ENCODE assay signal across 24 mouse cellular contexts in the genomic region with DNA sequence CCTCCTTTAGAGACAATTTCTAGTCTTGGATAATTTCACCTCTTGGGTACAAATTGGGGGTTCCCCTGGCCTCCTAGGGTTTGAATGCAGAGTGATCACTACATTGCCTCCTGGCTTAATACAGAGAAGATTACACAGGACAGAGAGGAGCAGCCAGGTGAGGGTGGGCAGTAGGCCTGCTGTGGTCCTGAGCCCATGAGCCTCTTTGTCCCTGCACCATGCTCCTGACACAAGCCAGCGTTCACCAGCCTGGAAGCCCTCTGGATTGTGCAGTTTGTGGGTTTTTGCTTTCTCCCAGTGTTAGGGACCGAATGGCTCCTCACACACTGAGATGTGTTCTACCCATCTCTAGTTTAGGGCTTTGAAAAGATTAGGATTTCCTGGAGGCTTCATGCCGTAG. TPM values are rescaled to one million over a fixed set of nuclear protein-coding genes. Genes with fewer than 3 reads are reported as not detected.
DNase-seq lines count a peak whose midpoint lies in the region; ATAC-seq lines count a peak whose summit lies in the region.
"Had no signal": no experiment of that assay in that cellular context is flagged by ENCODE, and none has a peak within 500 bp of the region (broad histone marks: within the 10 kb centered on the region; RNA-seq: fewer than 3 reads in every experiment).

No protein-coding gene starts in this region.

- H3K4me1 ChIP-seq in erythroblast, embryonic 14.5 days (ENCODE audit: control insufficient read depth) = peaks cover 84% of the 10 kb centered on the region
- peaks cover 16% of the 10 kb centered on the region; the same call in 1 of the 2 replicates for H3K4me1 ChIP-seq in lung, embryonic 16.5 days (replicated peaks; ENCODE audit: control insufficient read depth, insufficient read depth, low read length)
- peaks cover 10% of the 10 kb centered on the region for H3K4me1 ChIP-seq in brown adipose tissue, adult 24 weeks (ENCODE audit: control insufficient read depth, insufficient read depth, insufficient read length, low read length)
- H3K4me1 ChIP-seq in liver, embryonic 16.5 days (ENCODE audit: control insufficient read depth, low read depth, low read length) = peaks cover 69% of the 10 kb centered on the region
- peaks cover 17% of the 10 kb centered on the region for H3K4me1 ChIP-seq in forebrain, embryonic 10.5 days

- WGBS in lung, embryonic 16.5 days = 83% methylated on average over 3 of the region's 3 CpGs
- WGBS in liver, embryonic 16.5 days (ENCODE audit: insufficient replicate concordance) = 52% methylated on average over 3 of the region's 3 CpGs
- 87% methylated on average over 3 of the region's 3 CpGs for WGBS in forebrain, embryonic 10.5 days

- peak overlapping the region; percentile 57 for H3K4me3 ChIP-seq in erythroblast, embryonic 14.5 days (replicated peaks)
- no peak overlapping the region for H3K4me3 ChIP-seq in lung, embryonic 16.5 days (ENCODE audit: low read length)
- no peak overlapping the region for H3K4me3 ChIP-seq in brown adipose tissue, adult 24 weeks (ENCODE audit: insufficient read depth, low read depth, low read length)
- H3K4me3 ChIP-seq in liver, embryonic 16.5 days (ENCODE audit: low read depth, low read length) = peak overlapping the region; percentile 41
- no peak overlapping the region for H3K4me3 ChIP-seq in forebrain, embryonic 10.5 days
- H3K4me3 ChIP-seq: gastrocnemius, adult 2 months; left cerebral cortex, adult 2 months; limb, embryonic 12.5 days; midbrain, embryonic 10.5 days; midbrain, embryonic 15.5 days had no signal

- ATAC-seq in erythroblast, adult 5-6 weeks (replicated peaks; ENCODE audit: low FRiP score, poor library complexity, severe bottlenecking) = no peak
- ATAC-seq in lung, embryonic 16.5 days (ENCODE audit: low read depth) = no peak
- peak; percentile 1; the same call in 1 of the 2 replicates for ATAC-seq in liver, embryonic 16.5 days (ENCODE audit: low read depth)
- ATAC-seq: forebrain, embryonic 16.5 days; intestine, postnatal 0 days; midbrain, embryonic 15.5 days had no signal

- no peaks in the 10 kb centered on the region for H3K9me3 ChIP-seq in erythroblast, embryonic 14.5 days (ENCODE audit: control insufficient read depth, low read length)
- H3K9me3 ChIP-seq in lung, embryonic 16.5 days (ENCODE audit: control insufficient read depth, low read length) = no peaks in the 10 kb centered on the region
- H3K9me3 ChIP-seq in liver, embryonic 16.5 days (replicated peaks; ENCODE audit: control insufficient read depth, low read length) = no peaks in the 10 kb centered on the region
- H3K9me3 ChIP-seq in forebrain, embryonic 10.5 days = no peaks in the 10 kb centered on the region
- H3K9me3 ChIP-seq: limb, embryonic 12.5 days; midbrain, embryonic 10.5 days; midbrain, embryonic 15.5 days had no signal

- no peaks in the 10 kb centered on the region; the same call in 1 of the 2 replicates for H3K36me3 ChIP-seq in erythroblast, embryonic 14.5 days (ENCODE audit: control insufficient read depth)
- no peaks in the 10 kb centered on the region for H3K36me3 ChIP-seq in lung, embryonic 16.5 days (ENCODE audit: control insufficient read depth, insufficient read depth, low read length)
- no peaks in the 10 kb centered on the region for H3K36me3 ChIP-seq in liver, embryonic 16.5 days (ENCODE audit: control insufficient read depth, insufficient read depth)
- H3K36me3 ChIP-seq in forebrain, embryonic 10.5 days (replicated peaks) = no peaks in the 10 kb centered on the region
- H3K36me3 ChIP-seq: limb, embryonic 12.5 days; midbrain, embryonic 10.5 days; midbrain, embryonic 15.5 days had no signal

- no peak overlapping the region for H3K4me2 ChIP-seq in lung, embryonic 16.5 days (ENCODE audit: low read depth, low read length)
- H3K4me2 ChIP-seq in liver, embryonic 16.5 days (ENCODE audit: low read depth, low read length) = peak overlapping the region; percentile 65
- H3K4me2 ChIP-seq: hindbrain, embryonic 14.5 days; limb, embryonic 12.5 days; midbrain, embryonic 15.5 days had no signal

- DNase-seq in lung, postnatal 10 days = no peak
- no peak for DNase-seq in forebrain, embryonic 10.5 days (ENCODE audit: extremely low spot score, low spot score)
- no peak for DNase-seq in retina, embryonic 14.5 days (ENCODE audit: low spot score)
- DNase-seq: adrenal gland, postnatal 36 days; cerebellum, adult 11 months; cerebellum, adult 9-10 months; cerebellum, postnatal 36 days; gastrocnemius, adult 2 months; right cerebral cortex, adult 18-20 months; spleen, adult 18-20 months; thymus, adult 18-20 months; thymus, postnatal 25 days had no signal

- no peak overlapping the region for H3K9ac ChIP-seq in lung, embryonic 16.5 days (ENCODE audit: low read length)
- H3K9ac ChIP-seq in liver, embryonic 16.5 days (ENCODE audit: low read depth, low read length) = peak overlapping the region; percentile 29; the same call in 1 of the 2 replicates
- H3K9ac ChIP-seq: hindbrain, embryonic 14.5 days; limb, embryonic 12.5 days; midbrain, embryonic 15.5 days had no signal

- H3K27me3 ChIP-seq in erythroblast, embryonic 14.5 days (ENCODE audit: control insufficient read depth) = peaks cover 2% of the 10 kb centered on the region; the same call in 1 of the 2 replicates
- no peaks in the 10 kb centered on the region for H3K27me3 ChIP-seq in lung, embryonic 16.5 days (ENCODE audit: control insufficient read depth, insufficient read depth, low read depth, low read length)
- no peaks in the 10 kb centered on the region for H3K27me3 ChIP-seq in liver, embryonic 16.5 days (ENCODE audit: control insufficient read depth, insufficient read depth, low read depth, low read length)
- H3K27me3 ChIP-seq in forebrain, embryonic 10.5 days (ENCODE audit: poor library complexity, severe bottlenecking) = peaks cover 26% of the 10 kb centered on the region
- H3K27me3 ChIP-seq: limb, embryonic 12.5 days; midbrain, embryonic 15.5 days had no signal

- peak overlapping the region; percentile 4; the same call in 1 of the 2 replicates for H3K27ac ChIP-seq in lung, embryonic 16.5 days (ENCODE audit: low read length)
- H3K27ac ChIP-seq in brown adipose tissue, adult 24 weeks (replicated peaks; ENCODE audit: low read depth, low read length) = peak overlapping the region; percentile 7; the same call in 1 of the 2 replicates
- H3K27ac ChIP-seq in liver, embryonic 16.5 days (ENCODE audit: low read length) = peak overlapping the region; percentile 78
- H3K27ac ChIP-seq in forebrain, embryonic 10.5 days = no peak overlapping the region
- H3K27ac ChIP-seq: gastrocnemius, adult 2 months; hindbrain, embryonic 14.5 days; left cerebral cortex, adult 2 months; limb, embryonic 12.5 days; midbrain, embryonic 10.5 days; midbrain, embryonic 15.5 days had no signal

RNA-seq across cellular contexts. Expression of gene Psen2, which starts 1.8 kb away (rescaled TPM):
- polyA plus RNA-seq in erythroblast, embryonic 14.5 days (2012) = 0.46 and 0.60 TPM in 2 replicates
- total RNA-seq in erythroblast, adult 5-6 weeks (2015; ENCODE audit: low replicate concordance) = 7.5 and 7.9 TPM in 2 replicates
- total RNA-seq in erythroblast, adult 5-6 weeks (2017; ENCODE audit: low replicate concordance) = 7.2 and 7.4 TPM in 2 replicates
- 13.2 and 14.6 TPM in 2 replicates for polyA plus RNA-seq in lung, embryonic 16.5 days (2015; fragmentation: Nextera tagmentation; extraction: Ambion mirVana)
- 11.6 and 17.9 TPM in 2 replicates for polyA plus RNA-seq in brown adipose tissue, adult 24 weeks (2012; ENCODE audit: insufficient read depth, insufficient read length, missing spikeins)
- polyA plus RNA-seq in liver, embryonic 16.5 days (2015; fragmentation: Nextera tagmentation; extraction: Ambion mirVana) = 32.2 and 37.0 TPM in 2 replicates
- 6.4 and 6.5 TPM in 2 replicates for polyA plus RNA-seq in forebrain, embryonic 10.5 days (2016; fragmentation: Nextera tagmentation; extraction: Ambion mirVana)

Comparison
In these comparisons a context has a peak if more than half of its experiments do, and no peak if none do; other contexts are left out.
1. H3K4me3 ChIP-seq: peak in erythroblast, embryonic 14.5 days (single experiment) and liver, embryonic 16.5 days (single experiment); none in lung, embryonic 16.5 days (single experiment), brown adipose tissue, adult 24 weeks (single experiment) and forebrain, embryonic 10.5 days (single experiment).